Mouse (Mus musculus) 3T3-L1 (cell line): Measurements from ENCODE around the gene Tssk6.
A peak's percentile ranks its signal among the peaks of the same experiment; 100 is the strongest.
"Not testable (repeated sequence)": the region's sequence is repeated elsewhere in the genome, so short reads cannot be mapped to it uniquely, and the experiment has no call there.

Experiments used
- DNase-seq: peaks from one replicate; pipeline ENCODE4 v3.0.0-alpha.2; 2015; ENCODE audit warnings: low read depth, low spot score

Gene Tssk6

DNA sequence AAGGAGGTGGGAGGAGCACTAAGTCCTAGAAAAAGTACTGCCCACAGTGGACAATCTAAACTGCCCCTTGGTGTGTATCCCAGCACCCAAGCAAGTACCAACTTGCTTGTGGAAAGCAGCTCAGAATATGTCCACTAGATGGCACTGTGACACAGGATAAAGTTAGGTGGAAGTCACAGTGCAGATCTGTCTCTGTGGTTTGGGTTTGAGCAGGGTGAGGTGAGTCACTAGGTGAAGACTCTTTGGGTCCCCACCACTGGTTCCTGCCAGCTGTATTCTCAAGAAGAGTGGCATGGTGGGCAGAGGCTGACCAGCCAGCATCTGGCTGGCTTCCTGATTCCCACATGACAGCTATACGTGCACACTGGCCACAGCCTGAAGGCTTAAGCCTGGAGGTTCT lies 17.0 kb downstream of the Tssk6 start:
- DNase-seq: peak; percentile 98

DNA sequence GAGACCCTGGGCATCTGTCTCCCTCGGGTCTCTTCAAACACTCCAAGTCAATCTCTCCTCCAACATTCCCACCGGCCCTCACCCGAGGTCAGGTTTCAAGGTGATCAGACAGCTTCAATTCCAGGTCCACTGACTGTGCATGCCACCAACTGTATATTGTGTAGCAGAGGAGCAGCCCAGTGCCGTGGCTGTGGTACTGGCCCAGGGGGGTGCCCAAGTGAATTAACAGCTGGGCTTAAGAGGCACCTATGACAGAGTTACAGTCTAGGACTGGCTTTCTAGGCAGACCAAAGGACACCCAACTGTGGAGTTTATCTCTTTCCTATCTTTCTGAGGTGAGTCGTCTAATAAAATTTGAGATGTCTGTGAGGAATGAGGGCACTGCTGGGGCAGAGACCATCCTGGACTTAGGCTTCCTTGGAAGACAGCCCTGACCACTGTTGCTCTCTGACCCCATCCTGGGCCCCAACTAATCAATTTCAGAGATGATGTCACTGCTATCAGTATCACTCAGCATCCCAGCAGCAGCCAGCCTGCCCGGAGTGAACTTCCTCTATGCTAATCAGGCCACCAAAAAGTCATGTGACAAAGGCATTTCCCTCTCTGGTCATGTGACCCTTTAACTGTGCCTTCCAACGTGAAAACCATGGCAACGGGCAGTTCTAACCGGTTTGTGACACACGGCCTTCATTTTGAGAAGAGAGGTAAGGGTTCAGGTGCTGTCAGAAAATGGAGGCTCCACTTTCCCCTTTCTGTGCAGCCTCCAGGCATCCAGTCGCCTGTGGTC lies 18.1 kb downstream of the Tssk6 start:
- DNase-seq: peak; percentile 85

DNA sequence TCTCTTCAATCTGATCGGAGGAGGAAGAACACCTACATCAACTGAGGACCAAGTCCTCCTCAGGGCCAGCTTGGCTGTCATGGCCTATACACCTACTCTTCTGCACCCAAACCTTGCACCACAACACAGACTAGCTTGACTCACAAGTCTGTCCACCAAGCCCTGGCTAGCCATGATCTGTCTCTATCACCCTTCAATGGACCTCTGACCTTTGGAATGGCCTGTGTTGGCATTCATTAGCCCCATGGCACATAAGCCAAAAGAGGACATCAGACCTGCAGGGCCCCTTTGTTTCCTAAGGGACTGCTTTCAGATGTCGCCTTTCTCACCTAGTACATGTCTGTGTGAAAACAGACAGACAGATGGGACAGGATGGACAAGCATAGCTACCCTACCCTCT lies 19.2 kb downstream of the Tssk6 start:
- no peak for DNase-seq

DNA sequence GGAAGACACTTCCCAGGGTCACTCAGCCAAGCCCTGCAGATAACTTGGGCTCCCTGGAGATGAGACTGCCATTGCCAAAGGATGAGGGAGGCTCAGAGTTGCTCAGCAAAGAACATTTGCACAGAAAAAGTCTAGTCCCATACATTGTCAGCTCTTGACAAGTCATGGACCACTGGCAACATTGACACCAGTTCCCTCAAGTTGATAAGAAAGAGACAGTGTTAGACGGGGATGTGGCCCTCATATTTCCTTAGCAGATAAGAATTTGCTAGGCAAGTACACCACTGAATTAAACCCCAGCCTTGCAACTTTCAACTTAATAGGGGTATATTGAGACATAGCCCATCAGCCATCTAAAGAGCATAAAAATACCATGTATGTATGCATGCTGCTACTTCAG lies 22.0 kb downstream of the Tssk6 start:
- no peak for DNase-seq

DNA sequence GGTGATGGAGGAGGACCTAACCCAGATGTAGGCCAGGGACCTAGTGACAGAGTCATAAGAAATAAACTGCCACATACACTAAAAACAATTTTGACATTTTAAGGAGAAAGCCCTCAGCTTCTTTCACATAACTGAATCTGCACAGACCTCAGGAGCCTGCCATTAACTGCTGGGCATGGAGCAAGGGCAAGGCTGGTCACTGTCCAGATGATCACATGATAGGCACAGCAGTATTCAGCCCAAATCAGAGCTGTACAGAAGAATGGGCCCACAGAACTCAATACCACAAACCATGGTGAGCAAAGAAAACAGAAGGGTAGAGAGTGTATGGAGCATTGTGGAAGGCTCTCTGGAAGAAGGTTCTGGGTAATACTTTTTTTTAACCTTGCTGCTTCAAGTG lies 24.9 kb downstream of the Tssk6 start:
- no peak for DNase-seq

DNA sequence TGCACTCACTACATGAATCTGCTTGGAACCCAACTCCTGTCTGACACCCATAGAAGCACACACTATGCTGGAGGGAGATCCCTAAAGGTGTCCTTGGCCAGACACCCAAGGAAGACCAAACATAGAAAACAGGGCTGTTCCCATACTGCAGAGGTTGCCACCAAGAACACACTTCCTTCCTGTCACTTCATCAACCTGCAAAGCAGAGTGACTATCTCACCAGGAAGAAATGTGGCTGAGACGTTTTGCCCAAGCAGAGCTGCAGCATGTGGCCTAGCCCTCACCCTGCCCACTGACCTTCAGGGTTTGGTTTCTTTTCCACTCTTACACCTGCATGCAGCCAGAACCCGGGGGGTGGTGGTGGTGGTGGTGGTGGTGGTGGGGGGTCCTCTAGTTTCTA lies 31.8 kb downstream of the Tssk6 start:
- DNase-seq: no peak

DNA sequence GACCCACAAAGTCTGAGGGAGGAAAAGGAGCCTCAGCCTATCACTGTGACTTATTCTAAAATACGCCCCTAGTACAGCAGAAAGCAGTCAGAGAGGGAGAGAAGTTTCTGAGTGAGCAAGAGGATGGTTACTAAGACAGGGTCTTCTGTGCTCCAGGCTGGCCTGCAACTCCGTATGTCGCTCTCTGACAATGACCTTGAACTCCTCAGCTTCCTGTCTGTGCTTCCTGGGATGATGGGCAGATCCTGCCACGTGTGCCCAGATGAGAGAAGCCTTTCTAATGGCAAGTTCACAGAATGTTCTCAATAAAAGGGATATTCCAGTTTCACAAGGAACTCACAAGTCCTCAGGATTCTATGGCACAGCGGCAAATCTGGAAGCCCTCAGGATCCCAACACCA lies 32.6 kb downstream of the Tssk6 start:
- no peak for DNase-seq

DNA sequence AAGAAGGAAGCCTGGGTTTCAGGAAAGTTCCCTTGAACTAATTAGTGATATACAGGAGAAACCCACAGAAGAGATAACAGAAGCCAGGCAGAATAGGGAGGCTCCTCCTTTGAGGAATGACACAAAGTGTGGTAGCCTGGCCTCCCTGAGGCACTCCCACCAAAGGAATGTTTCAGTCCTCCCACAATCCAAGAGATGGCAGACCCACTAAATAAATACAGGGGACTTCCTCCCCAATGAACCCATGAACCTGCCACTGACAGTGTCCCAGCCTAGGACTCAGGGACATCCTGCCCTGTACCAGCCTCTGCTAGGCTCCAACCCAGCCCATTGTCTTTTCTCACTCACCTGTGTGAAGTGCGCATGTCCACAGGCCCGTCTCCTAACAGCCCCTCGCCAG lies 33.4 kb downstream of the Tssk6 start:
- peak; percentile 41 for DNase-seq

DNA sequence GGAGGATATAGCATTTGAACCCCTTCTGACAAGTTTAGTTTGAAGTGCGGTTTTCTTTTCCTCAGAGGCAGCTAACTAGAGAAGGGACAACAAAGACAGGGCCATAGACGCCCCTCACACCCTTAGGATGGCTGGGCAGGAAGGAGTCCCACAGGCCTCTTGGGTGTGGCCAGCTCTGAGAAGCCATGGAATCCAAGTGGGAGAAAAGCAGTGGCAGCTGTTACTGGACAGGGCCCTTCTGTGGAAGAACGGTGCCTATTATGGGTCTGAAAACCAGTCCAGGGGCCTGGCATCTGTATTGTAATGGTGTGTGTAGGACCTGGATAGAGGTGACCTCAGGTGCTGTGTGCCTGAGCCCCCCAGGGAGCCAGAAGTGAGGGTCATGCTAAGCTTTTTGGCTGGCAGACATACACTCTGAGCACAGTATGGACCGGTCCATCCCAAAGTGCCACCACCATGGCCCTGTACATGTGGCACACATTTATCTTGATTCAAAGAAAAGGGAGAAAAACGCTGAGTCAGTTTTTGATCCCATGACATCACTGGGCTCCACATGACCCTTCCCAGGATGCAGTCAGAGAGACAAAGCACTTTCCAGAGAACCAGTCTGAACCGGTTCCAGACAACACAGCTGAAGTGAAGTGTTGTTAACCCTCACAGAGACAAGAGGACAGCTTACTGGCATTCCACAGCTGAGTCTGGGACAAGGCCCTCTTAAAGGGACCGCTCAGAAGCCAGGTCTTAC lies 34.2 kb downstream of the Tssk6 start:
- peak; percentile 95 for DNase-seq

DNA sequence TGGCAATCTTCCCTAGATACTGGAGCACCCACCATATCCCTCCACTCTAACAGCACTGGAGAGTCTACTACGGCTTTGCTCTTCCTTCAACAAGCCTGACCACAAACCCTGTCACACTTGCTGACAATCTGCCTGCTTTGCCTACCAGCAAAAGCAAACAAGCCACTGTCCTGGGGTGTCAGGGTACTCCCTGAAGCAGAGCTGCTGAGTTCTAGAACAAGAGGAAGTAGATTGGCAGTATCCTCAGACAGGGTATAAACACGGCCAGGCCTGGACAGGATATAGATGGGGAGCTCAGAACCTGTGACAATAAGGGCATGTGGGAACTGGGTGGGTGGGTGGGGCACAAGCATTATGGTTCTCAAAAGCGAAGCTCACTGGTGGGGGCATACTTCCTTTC lies 35.5 kb downstream of the Tssk6 start:
- DNase-seq: no peak

DNA sequence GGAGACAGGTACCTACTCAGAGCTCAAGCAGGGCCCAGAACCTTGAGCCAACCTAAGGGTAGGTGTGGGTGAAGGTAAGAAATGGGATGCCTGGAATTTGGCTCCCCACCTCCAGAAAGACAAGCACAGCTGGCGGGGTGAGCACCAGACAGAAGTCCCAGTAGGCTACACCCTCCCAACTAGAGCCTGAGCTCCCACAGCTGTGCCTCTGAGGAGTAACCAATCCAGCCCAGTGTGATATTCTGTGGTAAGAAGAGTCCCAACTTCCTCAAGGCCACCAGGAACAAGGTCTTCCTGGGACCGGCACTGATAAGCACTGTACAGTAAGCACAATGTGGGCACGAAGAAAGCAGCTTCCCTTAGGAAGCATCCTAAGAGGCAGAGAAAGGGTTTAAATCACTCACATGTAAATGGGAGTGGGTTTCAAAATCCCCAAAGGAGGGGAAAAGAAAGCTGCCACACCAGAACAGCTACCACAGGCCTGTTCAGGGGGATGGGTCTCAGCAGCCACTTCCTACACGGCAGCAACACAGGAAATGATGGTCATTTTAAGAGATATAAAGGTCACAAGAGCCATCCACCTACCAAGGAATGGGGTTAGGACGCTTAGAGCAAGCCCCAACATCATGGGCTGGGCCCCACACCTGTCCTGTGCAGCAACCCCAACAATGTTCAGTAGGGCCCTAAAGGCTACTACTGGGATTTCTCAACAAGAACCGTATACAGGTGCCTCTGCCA lies 36.4 kb downstream of the Tssk6 start:
- DNase-seq: no peak

DNA sequence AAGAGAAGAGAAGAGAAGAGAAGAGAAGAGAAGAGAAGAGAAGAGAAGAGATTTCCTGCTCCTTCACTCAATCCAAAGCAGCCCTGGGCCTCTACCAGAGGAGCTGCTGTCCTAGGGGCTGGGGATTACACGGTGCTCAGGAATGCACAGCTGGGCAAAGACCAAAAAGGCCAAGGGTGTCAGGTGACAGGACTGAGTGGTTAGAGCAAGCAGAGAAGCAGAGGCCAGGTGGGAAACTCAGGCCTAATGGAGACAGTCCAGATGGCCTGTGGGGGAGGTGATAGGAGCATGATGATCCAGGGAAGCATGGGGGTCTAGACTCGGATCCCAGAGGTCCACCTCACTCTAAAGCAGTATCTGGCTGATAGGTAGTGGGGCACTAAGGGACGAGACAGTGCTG lies 37.6 kb downstream of the Tssk6 start:
- DNase-seq: peak; percentile 98

DNA sequence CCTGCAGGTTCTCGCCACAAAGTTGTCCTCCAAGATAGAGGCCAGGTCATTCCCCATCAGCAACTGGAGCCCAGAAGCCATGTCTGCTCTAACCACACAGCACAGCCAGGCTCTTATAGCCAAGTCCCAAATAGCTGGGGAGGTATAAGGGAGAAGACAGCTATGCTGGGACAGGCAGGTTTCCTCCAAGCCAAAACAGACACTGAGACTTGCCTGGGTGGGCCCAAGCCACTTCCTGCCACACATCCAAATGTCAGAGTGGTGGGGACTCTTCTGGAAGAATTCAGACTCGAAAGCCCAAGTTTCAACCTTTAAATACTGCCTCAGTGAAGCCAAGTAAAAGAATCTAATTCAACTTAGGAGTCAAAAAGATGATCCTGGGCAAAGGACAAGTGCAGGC lies 38.4 kb downstream of the Tssk6 start:
- no peak for DNase-seq

DNA sequence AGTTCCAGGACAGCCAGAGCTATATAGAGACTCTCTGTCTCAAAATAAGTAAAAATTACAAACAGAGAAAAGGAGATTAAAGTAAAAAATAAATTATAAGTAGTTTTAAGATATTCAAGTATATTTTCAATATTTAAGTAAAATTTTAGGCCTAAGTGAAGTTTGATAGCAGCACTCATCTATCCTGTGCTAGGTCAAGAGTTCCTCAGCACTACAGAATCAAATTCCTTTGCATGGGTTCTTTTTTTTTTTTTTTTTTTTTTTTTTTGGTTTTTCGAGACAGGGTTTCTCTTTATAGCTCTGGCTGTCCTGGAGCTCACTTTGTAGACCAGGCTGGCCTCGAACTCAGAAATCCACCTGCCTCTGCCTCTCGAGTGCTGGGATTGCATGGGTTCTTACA lies 40.5 kb downstream of the Tssk6 start:
- not testable (repeated sequence) for DNase-seq

DNA sequence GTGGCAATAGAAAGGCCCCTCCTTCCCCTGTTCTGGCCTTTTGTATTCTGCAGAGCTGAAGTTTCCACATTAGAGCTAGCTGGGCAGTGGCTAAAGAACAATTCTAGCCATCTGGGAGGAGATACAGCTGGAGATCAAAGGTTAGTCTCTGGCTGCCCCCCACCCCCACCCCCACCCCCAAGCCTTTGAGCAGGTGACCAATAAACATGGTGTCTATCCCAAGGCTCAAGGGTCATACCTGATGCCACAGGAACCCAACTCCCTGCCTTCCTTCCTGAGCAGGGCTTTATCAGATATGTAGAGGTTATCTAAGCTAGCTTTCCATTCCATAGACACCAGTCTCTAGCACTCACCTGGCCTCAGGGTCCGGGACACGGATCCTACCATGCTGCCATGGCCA lies 48.3 kb downstream of the Tssk6 start:
- DNase-seq: no peak
